Mouse (Mus musculus) cerebellum, adult 9-10 months (tissue): Measurements from ENCODE around the gene Aldh1l2.

ENCODE experiments used
- DNase-seq: peaks from one replicate; pipeline ENCODE4 v3.0.0; 2022

The Aldh1l2 gene

GRCm38 (mm10) chr10:83448582-83448981 lies 85.4 kb downstream of the Aldh1l2 start:
- DNase-seq, result no peak
